Mouse (Mus musculus) bone marrow macrophage, adult 2 months (primary cell): ENCODE data around the gene Fnip2. TPM values are rescaled to one million over a fixed set of nuclear protein-coding genes. Genes with fewer than 3 reads are reported as not detected.
"Not testable (repeated sequence)": the region's sequence is repeated elsewhere in the genome, so short reads cannot be mapped to it uniquely, and the experiment has no call there.

Source experiments
- H3K27ac ChIP-seq: 2 replicates; pipeline ENCODE4 v1.5.1; 2012; ENCODE audit warnings: low read depth, low read length; ENCODE audit not compliant: insufficient read depth
- H3K4me1 ChIP-seq: 2 replicates; pipeline ENCODE4 v1.6.1; 2012; ENCODE audit warnings: low read length; ENCODE audit not compliant: control insufficient read depth, insufficient read depth
- H3K4me3 ChIP-seq: 2 replicates; pipeline ENCODE4 v1.5.1; 2012; ENCODE audit warnings: mild to moderate bottlenecking, low read length, moderate library complexity; ENCODE audit not compliant: insufficient read depth
- CTCF ChIP-seq: IDR thresholded peaks from 2 replicates; pipeline ENCODE4 v1.5.1; 2012; ENCODE audit warnings: low read depth, mild to moderate bottlenecking, low read length, moderate library complexity
- POLR2A ChIP-seq: IDR thresholded peaks from 2 replicates; pipeline ENCODE4 v1.6.1; 2012; ENCODE audit warnings: mild to moderate bottlenecking, low read depth, low read length, borderline replicate concordance
- polyA plus RNA-seq: library from polyadenylated mRNA; stranded (reverse); fragments of >200 nt; gene quantifications from 2 replicates; pipeline ENCODE4 v1.2.4, GENCODE M21; 2012; ENCODE audit not compliant: missing spikeins, insufficient read depth, insufficient read length

Fnip2 gene
- polyA plus RNA-seq, 1 experiment, result 125 TPM

GRCm38 (mm10) chr3:79478400-79478799, 89.2 kb downstream of the Fnip2 start:
- Histone ChIP-seq H3K27ac (no peak overlapping the region), H3K4me1 (peaks cover 3% of the 10 kb centered on the region; the same call in 1 of the 2 replicates), H3K4me3 (no peak overlapping the region)
- no peak for TF ChIP-seq CTCF
- TF ChIP-seq POLR2A, result no peak

GRCm38 (mm10) chr3:79475980-79476379, 91.6 kb downstream of the Fnip2 start:
- Histone ChIP-seq H3K4me1 (peaks cover 3% of the 10 kb centered on the region; the same call in 1 of the 2 replicates), H3K27ac (no peak overlapping the region), H3K4me3 (no peak overlapping the region)
- TF ChIP-seq CTCF (no peak), POLR2A (no peak)

GRCm38 (mm10) chr3:79474911-79475310, 92.7 kb downstream of the Fnip2 start:
- no peak overlapping the region for H3K4me3 ChIP-seq
- peaks cover 3% of the 10 kb centered on the region; the same call in 1 of the 2 replicates for H3K4me1 ChIP-seq
- no peak overlapping the region for H3K27ac ChIP-seq
- TF ChIP-seq POLR2A (no peak), CTCF (no peak)

GRCm38 (mm10) chr3:79472362-79472761, 95.2 kb downstream of the Fnip2 start:
- no peak overlapping the region for H3K27ac ChIP-seq
- no peak overlapping the region for H3K4me3 ChIP-seq
- TF ChIP-seq CTCF, result no peak
- TF ChIP-seq POLR2A, result no peak
- H3K4me1 ChIP-seq, result peaks cover 6% of the 10 kb centered on the region

GRCm38 (mm10) chr3:79469440-79469839, 98.2 kb downstream of the Fnip2 start:
- no peak for TF ChIP-seq POLR2A
- TF ChIP-seq CTCF, result no peak
- no peak overlapping the region for H3K27ac ChIP-seq
- H3K4me3 ChIP-seq, result no peak overlapping the region
- H3K4me1 ChIP-seq, result peaks cover 6% of the 10 kb centered on the region

GRCm38 (mm10) chr3:79458651-79459275, 108.8 kb downstream of the Fnip2 start:
- Histone ChIP-seq H3K4me1 (0 out of 2 replicates have a peak, but pooled peaks cover 5% of the 10 kb centered on the region), H3K4me3 (no peak overlapping the region), H3K27ac (no peak overlapping the region)
- TF ChIP-seq CTCF, result no peak
- TF ChIP-seq POLR2A, result no peak

- H3K4me1 ChIP-seq, result 0 out of 2 replicates have a peak, but pooled peaks cover 5% of the 10 kb centered on the region
- TF ChIP-seq POLR2A, result no peak
- no peak for TF ChIP-seq CTCF
- H3K4me3 ChIP-seq, result no peak overlapping the region
- H3K27ac ChIP-seq, result no peak overlapping the region
These were observed 111.8 kb downstream of the Fnip2 start for GRCm38 (mm10) chr3:79455761-79456160.

- TF ChIP-seq POLR2A (no peak), CTCF (no peak)
These were observed 114.8 kb downstream of the Fnip2 start for GRCm38 (mm10) chr3:79452696-79453263.

GRCm38 (mm10) chr3:79449361-79449760, 118.2 kb downstream of the Fnip2 start:
- Histone ChIP-seq H3K27ac (no peak overlapping the region), H3K4me3 (no peak overlapping the region), H3K4me1 (peaks cover 11% of the 10 kb centered on the region)
- TF ChIP-seq POLR2A (no peak), CTCF (no peak)

More at GRCm38 (mm10) chr3:79452696-79453263, 114.8 kb downstream of the Fnip2 start:
- no peak overlapping the region for H3K27ac ChIP-seq
- no peak overlapping the region for H3K4me3 ChIP-seq
- H3K4me1 ChIP-seq, result 0 out of 2 replicates have a peak, but pooled peaks cover 5% of the 10 kb centered on the region

- Histone ChIP-seq H3K27ac (no peak overlapping the region), H3K4me1 (peaks cover 12% of the 10 kb centered on the region), H3K4me3 (no peak overlapping the region)
- no peak for TF ChIP-seq POLR2A
These were observed 119.2 kb downstream of the Fnip2 start for GRCm38 (mm10) chr3:79448421-79448820.

GRCm38 (mm10) chr3:79446648-79447047, 120.9 kb downstream of the Fnip2 start:
- H3K4me3 ChIP-seq, H3K27ac ChIP-seq: not testable (repeated sequence)
- H3K4me1 ChIP-seq, result peaks cover 12% of the 10 kb centered on the region
